Mouse (Mus musculus) forebrain, embryonic 13.5 days (tissue): ENCODE data around the gene Aldh1a2. TPM values are rescaled to one million over a fixed set of nuclear protein-coding genes. Genes with fewer than 3 reads are reported as not detected.

Source experiments
- polyA plus RNA-seq: library from polyadenylated mRNA; unstranded; fragments of >200 nt; fragmentation: Nextera tagmentation; extraction: Ambion mirVana; gene quantifications from 2 replicates; pipeline ENCODE4 v1.2.1, GENCODE M21; 2015

Aldh1a2 gene
- polyA plus RNA-seq, 1 experiment from 2014 or later = 2.6 TPM

Other genes starting within 250 kb of the Aldh1a2 start
- 0.45 and 0.82 TPM in 2 replicates for gene Aqp9, start 47.1 kb upstream of the Aldh1a2 start, polyA plus RNA-seq